Mouse (Mus musculus): ENCODE measurements around the gene Rpl18a.
A peak's percentile ranks its signal among the peaks of the same experiment; 100 is the strongest.

Rpl18a gene

GRCm38 (mm10) chr8:70856541-70857197, 40.5 kb downstream of the Rpl18a start:
- DNase-seq (ENCODE audit: low spot score in 2 of 2), result peak; percentile 53

- DNase-seq (ENCODE audit: low spot score in 2 of 2), result no peak
Observed at GRCm38 (mm10) chr8:70856028-70856427, 41.2 kb downstream of the Rpl18a start.

GRCm38 (mm10) chr8:70853863-70854262, 43.3 kb downstream of the Rpl18a start:
- DNase-seq (ENCODE audit: low spot score in 2 of 2), result no peak

DNA sequence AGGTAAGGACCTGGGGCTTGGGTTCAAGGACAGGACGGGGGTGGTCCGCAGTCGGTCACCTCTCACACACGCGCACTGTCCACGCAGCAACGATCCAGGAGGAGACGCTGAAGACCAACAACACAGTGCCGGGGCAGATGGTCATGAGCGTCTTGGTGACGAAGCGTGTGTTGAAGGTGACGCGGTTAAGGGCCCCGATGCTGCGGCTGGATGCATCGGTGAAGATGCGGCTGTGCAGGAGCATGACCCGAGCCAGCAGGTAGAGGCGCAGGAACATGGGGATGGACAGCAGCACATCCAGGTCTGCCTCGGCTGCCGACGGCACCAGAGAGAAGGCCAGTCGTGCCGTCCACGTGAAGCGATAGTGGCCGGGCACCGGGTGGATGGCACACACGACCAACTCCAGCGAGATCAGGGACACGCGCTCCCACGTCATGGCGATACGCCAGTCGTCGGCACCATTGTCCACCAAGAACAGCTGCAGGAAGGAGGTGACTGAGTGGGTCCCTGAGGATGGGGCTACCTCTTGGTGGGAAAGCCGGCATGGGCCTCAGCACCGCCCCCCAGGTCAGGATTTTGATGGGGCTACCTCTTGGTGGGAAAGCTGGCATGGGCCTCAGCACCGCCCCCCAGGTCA, 44.5 kb downstream of the Rpl18a start:
- no peak for DNase-seq (ENCODE audit: low spot score in 2 of 2)

GRCm38 (mm10) chr8:70851837-70852236, 45.4 kb downstream of the Rpl18a start:
- no peak for DNase-seq (ENCODE audit: low spot score in 2 of 2)

DNA sequence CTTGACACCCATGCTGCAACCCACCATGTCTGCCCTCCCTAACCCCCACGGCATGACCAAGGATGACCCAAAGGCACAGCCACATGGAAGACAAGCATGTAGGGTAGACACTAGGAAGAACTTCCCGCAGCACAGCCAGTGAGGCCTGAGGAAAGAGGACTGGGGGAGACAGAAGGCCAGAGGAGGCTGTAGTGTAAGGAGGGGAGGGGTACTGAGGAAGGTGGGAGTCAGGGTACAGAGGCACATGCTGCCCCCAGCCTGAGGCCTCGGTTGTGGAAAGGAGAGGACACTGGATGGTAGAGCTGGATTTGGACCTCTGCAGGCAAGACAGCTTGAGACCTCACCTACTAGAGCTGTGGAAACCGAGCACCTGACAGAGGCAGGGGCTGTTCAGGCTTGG, 46.3 kb downstream of the Rpl18a start:
- no peak for DNase-seq (ENCODE audit: low spot score in 2 of 2)

GRCm38 (mm10) chr8:70850132-70850845, 46.9 kb downstream of the Rpl18a start:
- DNase-seq (ENCODE audit: low spot score in 2 of 2), result no peak

DNA sequence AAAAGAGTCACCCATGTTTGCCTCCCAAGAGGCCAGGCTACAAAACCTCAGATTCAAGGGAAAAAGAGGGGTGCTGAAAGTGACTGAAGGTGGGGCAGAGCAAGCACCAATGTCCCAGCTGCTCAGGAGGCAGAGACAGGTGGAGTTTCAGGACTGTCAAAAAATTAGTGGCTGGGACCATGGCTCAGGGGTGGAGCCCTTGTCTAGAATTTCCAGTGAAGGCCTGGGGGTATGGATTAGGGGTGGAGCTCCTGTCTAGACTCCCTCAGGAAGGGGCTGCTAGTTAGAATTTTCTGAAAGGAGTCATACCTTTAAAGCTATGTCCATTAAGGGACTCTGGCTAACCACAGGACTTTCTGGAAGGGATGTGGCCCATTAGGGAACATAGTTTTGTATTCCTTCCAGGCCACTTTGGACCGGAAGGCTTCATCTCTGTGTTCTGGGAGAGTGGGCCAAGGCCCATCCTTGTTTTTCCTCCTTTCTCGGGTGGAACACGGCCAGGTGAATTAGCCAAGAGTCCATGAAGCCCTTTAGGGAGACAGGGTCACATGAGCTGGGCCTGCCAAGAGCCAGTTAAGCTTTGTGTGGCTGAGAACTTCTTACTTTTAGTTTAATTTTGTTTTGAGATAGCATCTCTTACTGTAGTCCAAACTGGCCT, 47.8 kb downstream of the Rpl18a start:
- no peak for DNase-seq (ENCODE audit: low spot score in 2 of 2)

- DNase-seq (ENCODE audit: low spot score in 2 of 2), result no peak
Observed at GRCm38 (mm10) chr8:70846371-70847154, 50.6 kb downstream of the Rpl18a start.

DNA sequence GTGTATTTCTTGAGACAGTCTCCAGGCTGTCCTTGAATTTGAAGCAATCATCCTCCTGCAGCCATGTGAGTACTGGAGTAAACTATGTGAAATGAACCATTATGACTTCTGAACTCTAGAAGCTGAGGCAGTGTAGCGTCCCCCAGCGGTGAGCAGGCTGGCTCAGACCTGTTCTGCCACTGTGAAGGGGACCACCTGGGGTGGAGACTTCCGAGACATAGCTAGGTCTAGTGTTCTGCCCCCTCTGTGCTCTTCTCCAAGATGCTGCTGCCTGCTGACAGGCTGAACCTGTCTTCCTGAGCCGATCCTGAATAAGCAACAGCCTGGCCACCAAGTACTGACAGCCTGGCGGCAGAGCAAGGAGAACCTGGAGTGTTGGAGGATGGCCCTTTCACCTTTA, 52.1 kb downstream of the Rpl18a start:
- DNase-seq (ENCODE audit: low spot score in 2 of 2), result no peak

All from urinary bladder, adult 18-20 months (tissue).